Mouse (Mus musculus) lung, postnatal 36 days (tissue): Measurements from ENCODE around the gene Kif1b.
"Not testable (repeated sequence)": the region's sequence is repeated elsewhere in the genome, so short reads cannot be mapped to it uniquely, and the experiment has no call there.

Experiments used
- DNase-seq: peaks from one replicate; pipeline ENCODE4 v3.0.0; 2022; ENCODE audit warnings: mixed read lengths

The Kif1b gene

DNA sequence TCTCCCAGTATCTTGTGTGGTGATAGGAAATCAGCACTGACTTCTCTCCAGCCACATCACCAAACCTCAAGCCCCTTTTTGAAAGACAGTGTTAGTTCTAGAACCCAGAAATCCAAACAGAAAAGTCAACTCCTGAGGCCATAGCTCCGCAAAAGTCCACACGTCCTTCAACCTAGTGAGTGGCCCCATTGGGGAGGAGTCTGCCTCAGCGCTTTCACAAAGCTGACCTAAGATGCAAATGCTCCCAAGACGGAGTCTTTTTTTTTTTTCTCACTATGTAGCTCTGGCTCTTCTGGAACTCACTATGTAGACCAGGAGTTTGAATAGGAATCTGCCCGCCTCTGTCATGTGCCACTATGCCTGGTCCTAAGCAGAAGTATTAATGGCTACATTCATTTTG lies 89.0 kb downstream of the Kif1b start:
- no peak for DNase-seq

GRCm38 (mm10) chr4:149215982-149216381 lies 91.5 kb downstream of the Kif1b start:
- DNase-seq, result no peak

DNA sequence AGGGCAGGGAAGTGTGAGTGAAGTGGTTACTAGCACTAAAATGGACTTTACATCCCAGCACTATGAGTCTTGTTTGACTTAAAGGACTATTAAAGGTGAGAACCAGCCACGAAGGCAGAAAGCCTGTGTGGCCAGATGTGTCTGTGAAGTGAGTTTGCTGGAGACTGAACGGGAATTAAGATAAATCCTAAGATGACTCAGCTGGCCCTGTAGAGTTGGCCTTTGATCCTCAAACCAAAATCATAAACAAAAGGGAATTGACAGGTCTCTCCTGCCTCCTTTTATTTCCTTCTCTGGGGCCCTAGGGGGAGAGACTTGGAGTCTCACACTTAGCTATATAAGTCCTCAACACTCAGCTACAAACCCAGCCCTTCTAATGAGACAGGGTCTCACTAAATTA lies 92.1 kb downstream of the Kif1b start:
- DNase-seq, result no peak

DNA sequence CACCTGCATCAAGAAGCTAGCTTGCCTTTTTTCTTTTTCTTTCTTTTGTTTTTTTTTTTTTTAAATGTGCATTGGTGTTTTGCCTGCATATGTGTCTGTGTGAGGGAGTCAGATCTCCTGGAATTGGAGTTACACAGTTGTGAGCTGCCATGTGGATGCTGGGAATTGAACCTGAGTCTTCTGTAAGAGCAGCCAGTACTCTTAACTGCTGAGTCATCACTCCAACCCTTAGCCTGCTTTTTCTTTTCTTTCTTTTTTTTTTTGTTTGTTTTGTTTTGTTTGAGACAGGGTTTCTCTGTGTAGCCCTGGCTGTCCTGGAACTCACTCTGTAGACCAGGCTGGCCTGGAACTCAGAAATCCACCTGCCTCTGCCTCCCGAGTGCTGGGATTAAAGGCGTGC lies 93.0 kb downstream of the Kif1b start:
- DNase-seq, result not testable (repeated sequence)

DNA sequence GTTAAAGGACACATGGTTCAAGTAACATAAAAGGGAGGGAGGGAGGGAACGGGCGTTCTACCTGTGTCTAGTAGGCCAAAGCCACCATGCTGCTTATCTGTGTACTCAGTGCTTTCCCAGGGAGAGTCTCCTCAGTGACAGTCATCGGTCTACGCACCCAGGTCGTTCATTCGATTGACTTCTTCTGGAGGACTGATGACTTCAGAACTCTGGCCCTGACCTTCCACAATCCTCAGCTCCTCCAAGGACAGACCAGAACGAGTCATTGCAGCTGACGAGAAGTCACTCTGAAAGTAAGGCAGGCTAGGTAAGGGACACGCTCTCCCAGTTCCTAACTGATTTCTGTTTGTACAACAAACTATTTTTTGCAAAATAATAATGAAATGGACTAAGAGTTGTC lies 94.0 kb downstream of the Kif1b start:
- no peak for DNase-seq

GRCm38 (mm10) chr4:149211441-149211840 lies 96.1 kb downstream of the Kif1b start:
- DNase-seq, result peak; percentile 54

- DNase-seq, result no peak
Observed at GRCm38 (mm10) chr4:149202467-149202866, 105.0 kb downstream of the Kif1b start.

DNA sequence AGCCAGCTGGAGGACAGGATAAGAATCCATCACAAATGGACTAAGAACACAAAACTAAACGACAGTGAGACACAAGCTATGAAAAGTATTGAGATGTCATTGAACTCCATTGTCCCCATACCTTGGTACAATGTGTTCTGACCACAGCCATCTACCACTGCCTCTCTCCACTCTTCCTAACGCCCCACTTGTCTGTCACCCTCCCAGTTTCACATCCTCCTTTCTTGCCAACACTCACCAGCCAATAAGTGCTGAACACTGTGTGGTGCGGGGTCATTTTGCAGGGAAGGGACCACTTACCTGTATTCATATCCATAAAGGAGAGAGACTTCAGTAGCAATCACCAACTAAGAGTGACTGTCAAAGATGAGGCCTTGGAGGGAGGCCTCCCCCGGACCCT lies 106.4 kb downstream of the Kif1b start:
- DNase-seq, result no peak

GRCm38 (mm10) chr4:149197180-149197579 lies 110.3 kb downstream of the Kif1b start:
- DNase-seq, result no peak

DNA sequence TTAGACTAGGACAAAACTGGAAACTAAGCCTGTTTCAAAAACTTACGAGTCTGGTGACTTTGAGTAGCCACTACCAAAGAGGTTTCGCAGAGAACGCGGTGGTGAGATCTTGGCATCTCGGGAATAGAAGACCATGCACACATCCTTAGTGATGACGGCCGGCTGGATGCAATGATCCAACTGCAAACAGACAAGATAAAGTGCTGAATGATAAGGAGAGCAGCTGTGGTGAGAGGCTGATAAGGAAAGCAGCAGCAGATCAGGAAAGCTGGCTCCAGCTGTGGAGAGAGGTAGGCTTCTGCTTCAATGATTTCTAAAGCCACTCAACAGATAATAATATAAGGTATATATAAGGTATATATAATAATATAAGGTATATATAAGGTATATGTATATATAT lies 116.4 kb downstream of the Kif1b start:
- no peak for DNase-seq

DNA sequence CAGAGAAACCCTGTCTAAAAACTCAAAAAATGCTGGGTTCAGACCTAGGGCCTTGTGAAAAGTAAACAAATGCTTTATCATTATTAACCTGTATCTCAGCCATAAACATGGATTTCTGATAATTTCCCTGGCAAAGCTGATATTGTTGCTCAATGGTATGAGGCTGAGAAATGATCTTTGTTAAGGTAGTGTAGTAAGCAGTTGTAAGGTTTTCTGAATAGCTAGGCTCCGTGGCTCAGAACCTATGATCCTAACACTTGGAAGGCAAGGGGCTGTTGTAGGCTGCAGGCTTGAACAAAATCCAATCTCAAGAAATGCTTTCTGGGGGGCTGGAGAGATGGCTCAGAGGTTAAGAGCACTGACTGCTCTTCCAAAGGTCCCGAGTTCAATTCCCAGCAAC lies 118.9 kb downstream of the Kif1b start:
- no peak for DNase-seq

DNA sequence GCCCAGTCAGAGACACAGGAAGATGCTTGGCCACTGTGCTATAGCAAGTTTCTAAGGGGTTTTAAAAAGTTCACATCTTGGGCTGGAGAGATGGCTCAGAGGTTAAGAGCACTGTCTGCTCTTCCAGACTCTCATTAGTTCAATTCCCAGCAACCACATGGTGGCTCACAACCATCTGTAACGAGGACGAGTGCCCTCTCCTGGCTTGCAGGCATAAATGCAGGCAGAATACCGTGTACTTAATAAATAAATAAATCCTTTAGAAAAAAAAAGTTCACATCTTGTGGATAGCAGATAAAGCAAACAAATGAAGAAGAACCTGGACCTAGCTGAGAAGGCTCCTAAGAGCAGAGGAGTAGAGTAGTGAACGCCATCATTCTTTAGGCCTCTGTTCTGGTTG lies 124.7 kb downstream of the Kif1b start:
- DNase-seq, result no peak

GRCm38 (mm10) chr4:149182192-149182591 lies 125.3 kb downstream of the Kif1b start:
- peak; percentile 67 for DNase-seq

- DNase-seq, result peak; percentile 51
Observed at GRCm38 (mm10) chr4:149179573-149179972, 127.9 kb downstream of the Kif1b start.

- DNase-seq, result peak; percentile 53
Observed at GRCm38 (mm10) chr4:149179160-149179559, 128.3 kb downstream of the Kif1b start.

- no peak for DNase-seq
Observed at GRCm38 (mm10) chr4:149178328-149178727, 129.2 kb downstream of the Kif1b start.

- DNase-seq, result no peak
Observed at GRCm38 (mm10) chr4:149177046-149177445, 130.4 kb downstream of the Kif1b start.

GRCm38 (mm10) chr4:149176645-149177044 lies 130.8 kb downstream of the Kif1b start:
- DNase-seq, result no peak

DNA sequence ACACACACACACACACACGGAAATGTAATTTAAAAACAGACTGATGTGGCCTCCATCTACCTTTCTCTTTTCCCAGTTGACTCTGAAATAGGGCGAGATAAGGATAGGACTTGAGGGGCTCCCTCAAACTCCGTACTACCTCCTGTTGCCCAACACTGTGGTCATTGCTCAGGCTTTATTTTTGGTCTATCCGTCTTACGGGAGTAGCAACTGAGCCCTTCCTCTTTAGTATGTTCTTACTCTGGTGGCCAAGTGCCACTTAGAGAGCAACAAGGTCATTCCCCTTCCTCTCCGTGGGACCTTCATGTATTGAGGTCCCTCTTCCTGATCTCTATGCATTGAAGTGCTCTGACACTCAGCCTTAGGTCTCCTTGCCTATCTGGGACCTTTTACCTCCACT lies 133.8 kb downstream of the Kif1b start:
- DNase-seq, result peak; percentile 58

DNA sequence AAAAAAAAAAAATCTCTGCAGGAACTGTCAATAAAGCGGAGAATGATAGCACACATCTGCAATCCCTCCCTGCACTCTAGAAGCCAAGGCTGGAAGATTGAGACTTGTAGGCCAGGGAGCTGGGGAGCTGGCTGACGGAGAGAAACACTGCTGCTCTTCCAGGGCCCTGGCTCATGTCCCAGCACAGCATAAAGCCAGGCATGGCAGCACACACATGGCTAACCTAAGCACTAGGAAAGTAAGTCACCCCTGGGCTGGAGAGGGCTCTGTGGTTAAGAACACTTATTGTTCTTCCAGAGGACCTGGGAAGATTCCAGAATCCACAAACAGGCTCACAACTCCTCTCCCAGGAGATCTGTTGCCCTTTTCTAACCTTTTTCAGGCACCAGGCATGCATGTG lies 134.8 kb downstream of the Kif1b start:
- peak; percentile 76 for DNase-seq

DNA sequence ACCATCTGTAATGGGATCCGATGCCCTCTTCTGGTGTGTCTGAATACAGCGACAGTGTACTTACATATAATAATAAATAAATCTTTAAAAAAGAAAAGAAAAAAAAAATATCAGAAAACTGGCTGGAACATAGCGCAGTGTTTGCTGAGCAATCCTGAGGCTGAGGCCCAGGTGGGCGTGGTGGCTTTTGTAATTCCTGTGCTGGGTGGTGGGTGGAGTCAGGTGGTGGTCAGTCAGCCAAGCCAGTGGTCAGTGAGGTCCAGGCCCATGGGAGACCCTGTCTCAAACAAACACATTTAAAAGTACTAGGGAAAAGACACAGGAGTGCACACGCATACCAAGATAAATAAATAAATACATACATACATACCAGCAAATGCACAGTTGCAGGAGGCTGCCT lies 135.4 kb downstream of the Kif1b start:
- peak; percentile 80 for DNase-seq

GRCm38 (mm10) chr4:149171581-149171981 lies 135.9 kb downstream of the Kif1b start:
- peak; percentile 80 for DNase-seq

GRCm38 (mm10) chr4:149170394-149170931 lies 137.0 kb downstream of the Kif1b start:
- DNase-seq, result peak; percentile 86

DNA sequence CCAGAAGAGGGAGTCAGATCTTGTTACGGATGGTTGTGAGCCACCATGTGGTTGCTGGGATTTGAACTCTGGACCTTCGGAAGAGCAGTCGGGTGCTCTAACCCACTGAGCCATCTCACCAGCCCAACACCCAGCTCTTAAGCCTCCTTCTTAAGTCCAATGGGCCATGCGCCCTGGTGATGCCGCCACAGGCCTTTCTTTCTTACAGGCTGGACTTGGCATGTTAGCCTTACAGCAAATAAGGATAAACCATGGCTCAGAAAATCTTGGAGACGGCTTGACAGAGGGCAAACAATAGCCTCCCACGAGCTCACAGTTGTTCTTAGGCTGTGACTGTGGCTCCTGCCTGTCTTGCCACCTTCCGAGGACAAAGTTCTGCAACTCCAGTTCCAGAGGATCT lies 137.6 kb downstream of the Kif1b start:
- DNase-seq, result not testable (repeated sequence)

DNA sequence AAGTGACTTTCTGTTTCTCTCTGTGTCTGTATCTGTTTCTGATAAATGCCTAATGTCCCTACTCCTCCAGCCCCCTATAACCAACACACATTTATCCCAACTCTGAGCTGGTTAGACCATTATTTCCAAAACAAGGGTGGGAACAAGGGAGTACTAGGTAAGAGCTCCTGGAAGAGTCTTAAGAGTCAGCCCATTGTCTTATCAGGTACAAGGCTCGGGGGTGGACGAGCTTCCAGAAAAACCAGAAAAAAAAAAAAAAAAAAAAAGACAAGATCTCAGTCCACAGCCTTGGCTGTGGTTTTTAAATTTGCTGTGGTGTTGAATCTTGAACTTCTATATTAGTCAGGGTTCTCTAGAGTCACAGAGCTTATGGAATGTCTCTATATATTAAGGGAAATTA lies 139.5 kb downstream of the Kif1b start:
- no peak for DNase-seq
